Mouse (Mus musculus) T-cell, adult 2 months (primary cell): ENCODE measurements around the gene Vmn1r148.
"Not testable (repeated sequence)": the region's sequence is repeated elsewhere in the genome, so short reads cannot be mapped to it uniquely, and the experiment has no call there.

ENCODE experiments used
- DNase-seq: peaks from one replicate; pipeline ENCODE4 v3.0.0; 2022; ENCODE audit warnings: low spot score

Vmn1r148 gene

GRCm38 (mm10) chr7:22413283-22413682 lies at the start of gene Vmn1r148:
TSS of gene Vmn1r148 (plus strand) at chr7:22413583.
- DNase-seq: not testable (repeated sequence)

GRCm38 (mm10) chr7:22370939-22371338 lies 42.4 kb upstream of the Vmn1r148 start, which contains the start of gene Gm8660:
TSS of gene Gm8660 (minus strand) at chr7:22371039.
- not testable (repeated sequence) for DNase-seq

GRCm38 (mm10) chr7:22438129-22438528 lies 24.7 kb downstream of the Vmn1r148 start, which contains the start of gene Vmn1r149:
TSS of gene Vmn1r149 (minus strand) at chr7:22438229.
- DNase-seq: not testable (repeated sequence)

GRCm38 (mm10) chr7:22463975-22464374 lies 50.6 kb downstream of the Vmn1r148 start, which contains the start of gene Gm10665:
TSS of gene Gm10665 (minus strand) at chr7:22464075.
- not testable (repeated sequence) for DNase-seq
